In the genomic region with DNA sequence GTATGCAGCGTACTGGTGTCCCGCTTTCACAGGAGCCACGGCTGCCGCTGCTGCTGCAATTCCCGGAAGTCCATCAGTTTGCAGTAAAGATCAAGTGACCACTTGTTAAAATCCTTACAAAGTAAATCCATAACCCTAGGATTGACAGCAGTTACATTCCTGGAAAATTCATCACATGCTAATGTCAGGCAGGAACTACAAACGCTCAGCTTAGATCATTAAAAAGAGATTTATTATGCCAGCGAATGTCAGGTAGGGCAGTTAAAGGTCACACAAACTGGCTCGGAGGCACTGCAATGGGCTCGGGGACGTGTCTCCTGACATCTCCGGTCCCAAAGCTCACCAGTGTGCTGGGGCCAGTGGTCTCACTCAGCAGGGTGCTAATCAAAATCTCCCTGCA, we compare ENCODE assay signal across 21 mouse cellular contexts.
DNase-seq lines count a peak whose midpoint lies in the region; ATAC-seq lines count a peak whose summit lies in the region.
"Had no signal": no experiment of that assay in that cellular context is flagged by ENCODE, and none has a peak within 500 bp of the region (broad histone marks: within the 10 kb centered on the region; RNA-seq: fewer than 3 reads in every experiment).

No protein-coding gene starts in this region.

- no peak for ATAC-seq in neural tube, embryonic 15.5 days (ENCODE audit: low FRiP score)
- ATAC-seq in hindbrain, embryonic 11.5 days (ENCODE audit: low FRiP score): no peak
- ATAC-seq: CD4-positive, CD25-positive, alpha-beta regulatory T cell, adult 4 months; forebrain, embryonic 16.5 days; inflammation-experienced regulatory T-cells, adult 6 months had no signal

- H3K27ac ChIP-seq in neural tube, embryonic 15.5 days (replicated peaks): no peak overlapping the region
- H3K27ac ChIP-seq in hindbrain, embryonic 11.5 days (ENCODE audit: low read depth, low read length): no peak overlapping the region
- H3K27ac ChIP-seq: embryonic facial prominence, embryonic 15.5 days; gastrocnemius, adult 2 months; hindbrain, embryonic 10.5 days; hindbrain, embryonic 15.5 days had no signal

- peak; percentile 29 for DNase-seq in neural tube, embryonic 10.5 days (ENCODE audit: extremely low spot score, low spot score)
- peak; percentile 31 for DNase-seq in embryo, embryonic 11 days
- peak; percentile 54 for DNase-seq in forelimb bud, embryonic 11.5 days (ENCODE audit: low read depth, low spot score)
- no peak for DNase-seq in hindbrain, embryonic 11.5 days (ENCODE audit: low spot score)
- no peak for DNase-seq in thymus, postnatal 14 days
- DNase-seq: adrenal gland, adult 8-10 months; adrenal gland, postnatal 36 days; cerebellum, adult 2 months; cerebellum, postnatal 10 days; gastrocnemius, adult 2 months; gastrocnemius, postnatal 25 days had no signal

- H3K36me3 ChIP-seq in neural tube, embryonic 15.5 days: peaks cover 15% of the 10 kb centered on the region
- H3K36me3 ChIP-seq in hindbrain, embryonic 11.5 days (ENCODE audit: control insufficient read depth, insufficient read depth, low read length): peaks cover 2% of the 10 kb centered on the region; the same call in 1 of the 2 replicates

- H3K4me1 ChIP-seq in neural tube, embryonic 15.5 days: no peaks in the 10 kb centered on the region
- 0 out of 2 replicates have a peak, but pooled peaks cover 3% of the 10 kb centered on the region for H3K4me1 ChIP-seq in hindbrain, embryonic 11.5 days (replicated peaks; ENCODE audit: control insufficient read depth, insufficient read depth, low read length)
- H3K4me1 ChIP-seq: embryonic facial prominence, embryonic 15.5 days; heart, embryonic 12.5 days; hindbrain, embryonic 15.5 days had no signal

- no peaks in the 10 kb centered on the region for H3K27me3 ChIP-seq in neural tube, embryonic 15.5 days (replicated peaks)
- H3K27me3 ChIP-seq in hindbrain, embryonic 11.5 days (ENCODE audit: control insufficient read depth, insufficient read depth, low read length): no peaks in the 10 kb centered on the region
- H3K27me3 ChIP-seq: embryonic facial prominence, embryonic 15.5 days; heart, embryonic 12.5 days; hindbrain, embryonic 15.5 days had no signal

- no peaks in the 10 kb centered on the region for H3K9me3 ChIP-seq in neural tube, embryonic 15.5 days (replicated peaks)
- H3K9me3 ChIP-seq in hindbrain, embryonic 11.5 days (ENCODE audit: control insufficient read depth, low read length): no peaks in the 10 kb centered on the region
- H3K9me3 ChIP-seq: embryonic facial prominence, embryonic 15.5 days; G1E; heart, embryonic 12.5 days; hindbrain, embryonic 10.5 days; hindbrain, embryonic 15.5 days had no signal

- no peak overlapping the region for H3K4me3 ChIP-seq in neural tube, embryonic 15.5 days (replicated peaks)
- no peak overlapping the region for H3K4me3 ChIP-seq in hindbrain, embryonic 11.5 days (ENCODE audit: low read depth, low read length)
- H3K4me3 ChIP-seq: embryonic facial prominence, embryonic 15.5 days; erythroblast, embryonic 14.5 days; gastrocnemius, adult 2 months; heart, embryonic 12.5 days; hindbrain, embryonic 10.5 days; hindbrain, embryonic 15.5 days had no signal

- 50% methylated on average over 11 of the region's 11 CpGs for WGBS in neural tube, embryonic 15.5 days
- WGBS in hindbrain, embryonic 11.5 days: 52% methylated on average over 11 of the region's 11 CpGs

- no peak overlapping the region for H3K9ac ChIP-seq in neural tube, embryonic 15.5 days (replicated peaks)
- no peak overlapping the region for H3K9ac ChIP-seq in hindbrain, embryonic 11.5 days (ENCODE audit: low read depth, low read length)
- H3K9ac ChIP-seq: embryonic facial prominence, embryonic 15.5 days; heart, embryonic 12.5 days; hindbrain, embryonic 15.5 days had no signal

- H3K4me2 ChIP-seq in neural tube, embryonic 15.5 days: no peak overlapping the region
- H3K4me2 ChIP-seq in hindbrain, embryonic 11.5 days (replicated peaks; ENCODE audit: low read depth, low read length): no peak overlapping the region
- H3K4me2 ChIP-seq: embryonic facial prominence, embryonic 15.5 days; heart, embryonic 12.5 days; hindbrain, embryonic 15.5 days had no signal

Comparison
In these comparisons a context has a peak if more than half of its experiments do, and no peak if none do; other contexts are left out.
1. DNase-seq: peak in neural tube, embryonic 10.5 days (single experiment), embryo, embryonic 11 days (single experiment) and forelimb bud, embryonic 11.5 days (single experiment); none in hindbrain, embryonic 11.5 days (single experiment) and thymus, postnatal 14 days (single experiment).